Mouse (Mus musculus): ENCODE measurements around the gene Gm20388. TPM values are rescaled to one million over a fixed set of nuclear protein-coding genes. Genes with fewer than 3 reads are reported as not detected.

Gm20388 gene
- total RNA-seq, 1 experiment from 2014 or later, result 35.7 TPM

- peak; percentile 68 for ATAC-seq (replicated peaks; ENCODE audit: low read depth, poor library complexity, severe bottlenecking)
Observed at GRCm38 (mm10) chr8:120680405-120680804, 769.8 kb downstream of the Gm20388 start.

DNA sequence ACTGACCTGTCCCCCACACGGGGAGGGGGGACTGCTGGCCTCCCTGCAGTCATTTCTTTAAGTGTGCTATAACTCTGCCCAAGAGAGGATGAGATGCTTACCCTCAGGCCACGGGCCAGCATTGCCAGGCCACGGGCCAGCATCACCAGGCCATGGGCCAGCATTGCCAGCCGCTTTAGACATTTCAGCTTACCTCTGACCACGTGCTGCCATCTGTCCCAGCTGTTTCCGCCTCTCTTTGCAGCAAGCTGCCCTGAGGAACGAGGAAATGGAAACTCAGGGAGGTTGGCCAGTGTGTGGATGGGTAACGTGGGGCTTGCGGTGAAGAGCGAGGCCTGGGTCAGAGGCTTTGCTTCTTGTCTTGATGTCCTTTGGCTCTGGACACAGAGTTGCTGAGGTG, 770.5 kb downstream of the Gm20388 start:
- ATAC-seq (replicated peaks; ENCODE audit: low read depth, poor library complexity, severe bottlenecking), result no peak

- ATAC-seq (replicated peaks; ENCODE audit: low read depth, poor library complexity, severe bottlenecking), result peak; percentile 43
Observed at GRCm38 (mm10) chr8:120683602-120684001, 773.0 kb downstream of the Gm20388 start.

DNA sequence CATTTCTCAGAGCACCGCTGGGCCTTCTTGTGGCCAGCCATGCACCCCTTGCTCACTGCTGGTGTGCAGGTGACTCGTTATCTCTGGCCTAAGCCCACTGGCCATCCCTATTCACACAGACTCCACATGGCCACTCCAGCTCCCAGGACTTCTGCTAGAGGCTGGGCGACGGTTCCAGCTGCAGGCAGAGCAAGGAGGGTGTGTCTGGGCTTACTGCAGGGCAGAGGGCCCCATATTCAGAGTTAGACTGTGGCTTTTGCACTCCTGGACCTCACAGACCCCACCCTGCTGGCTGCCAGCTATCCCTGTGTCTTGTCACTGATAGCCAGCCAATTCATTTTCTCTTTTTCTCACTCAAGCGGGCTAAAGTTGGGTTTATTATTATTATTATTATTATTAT, 773.4 kb downstream of the Gm20388 start:
- no peak for ATAC-seq (replicated peaks; ENCODE audit: low read depth, poor library complexity, severe bottlenecking)

- ATAC-seq (replicated peaks; ENCODE audit: low read depth, poor library complexity, severe bottlenecking), result no peak
Observed at GRCm38 (mm10) chr8:120685097-120685496, 774.5 kb downstream of the Gm20388 start.

DNA sequence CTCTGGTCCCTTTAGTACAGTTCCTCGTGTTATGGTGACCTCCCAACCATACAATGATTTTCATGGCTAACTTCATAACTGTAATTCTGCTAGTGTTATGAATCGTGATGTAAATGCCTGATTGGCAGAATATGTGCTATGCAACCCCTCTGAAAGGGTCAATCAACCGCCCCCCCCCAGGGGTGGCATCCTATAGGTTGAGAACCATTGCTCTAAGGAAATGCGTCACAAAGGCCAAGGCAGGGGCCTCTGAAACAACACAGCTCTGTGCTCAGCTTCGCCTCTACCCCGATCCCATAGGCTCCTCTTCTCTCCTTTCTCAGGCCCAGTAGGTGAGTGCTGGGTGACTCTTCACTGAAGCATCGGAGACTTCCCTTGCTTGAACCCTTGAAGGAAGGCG, 775.0 kb downstream of the Gm20388 start:
- ATAC-seq (replicated peaks; ENCODE audit: low read depth, poor library complexity, severe bottlenecking), result no peak

DNA sequence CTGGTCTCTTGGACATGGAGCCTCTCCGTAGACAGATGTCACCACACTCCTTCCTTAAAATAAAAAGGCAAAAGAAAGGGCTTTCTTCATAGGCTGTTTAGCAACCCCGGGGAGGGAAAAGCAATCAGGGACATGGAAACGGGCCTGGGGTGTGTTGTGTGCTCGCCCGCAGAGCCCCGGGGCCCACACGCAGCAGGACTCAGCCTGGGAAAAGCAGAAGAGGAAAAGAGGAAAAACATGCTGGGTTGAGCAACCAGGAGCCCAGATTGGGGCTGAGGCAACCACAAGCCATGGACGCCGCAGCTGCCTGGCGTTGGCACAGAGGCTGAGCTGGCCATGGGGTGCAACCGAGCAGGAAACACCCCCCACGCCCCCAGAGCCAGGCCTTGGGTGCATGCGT, 775.4 kb downstream of the Gm20388 start:
- ATAC-seq (replicated peaks; ENCODE audit: low read depth, poor library complexity, severe bottlenecking), result peak; percentile 86

- no peak for ATAC-seq (replicated peaks; ENCODE audit: low read depth, poor library complexity, severe bottlenecking)
Observed at GRCm38 (mm10) chr8:120686576-120686975, 775.9 kb downstream of the Gm20388 start.

GRCm38 (mm10) chr8:120687786-120688185, 777.1 kb downstream of the Gm20388 start:
- ATAC-seq (replicated peaks; ENCODE audit: low read depth, poor library complexity, severe bottlenecking), result no peak

GRCm38 (mm10) chr8:120688511-120688910, 777.9 kb downstream of the Gm20388 start:
- ATAC-seq (replicated peaks; ENCODE audit: low read depth, poor library complexity, severe bottlenecking), result no peak

- no peak for ATAC-seq (replicated peaks; ENCODE audit: low read depth, poor library complexity, severe bottlenecking)
Observed at GRCm38 (mm10) chr8:120692934-120693333, 782.3 kb downstream of the Gm20388 start.

DNA sequence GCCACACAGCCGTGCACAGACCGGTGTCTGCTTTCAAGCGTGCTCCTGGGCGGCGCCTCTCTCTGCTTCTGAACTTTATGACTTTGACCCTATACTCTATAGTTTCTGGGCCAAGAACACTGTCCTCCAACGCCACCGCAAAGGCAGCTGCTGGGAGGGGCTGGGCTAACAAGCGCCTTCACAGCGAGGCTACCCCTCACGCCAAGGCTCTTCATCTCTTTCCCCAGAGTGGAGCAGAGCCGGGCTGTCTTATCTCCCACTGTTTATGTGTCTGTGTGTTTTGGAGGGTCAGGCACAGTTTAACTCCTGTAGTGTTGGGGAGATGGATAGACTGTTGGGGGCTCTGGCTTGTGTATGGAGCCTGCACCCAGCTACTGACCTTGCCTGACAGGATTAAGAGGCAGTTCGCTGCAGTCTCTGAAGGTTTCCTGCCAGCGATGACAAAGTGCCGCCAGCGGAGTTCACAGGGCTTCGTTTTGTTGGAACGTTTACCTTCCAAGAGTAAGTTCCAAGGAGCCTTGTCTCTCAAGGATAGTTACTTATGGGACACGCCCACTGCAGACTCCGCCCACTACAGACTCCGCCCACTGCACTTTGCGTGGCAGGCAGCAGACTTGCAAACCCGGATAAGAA, 783.3 kb downstream of the Gm20388 start:
- ATAC-seq (replicated peaks; ENCODE audit: low read depth, poor library complexity, severe bottlenecking), result peak; percentile 57

- ATAC-seq (replicated peaks; ENCODE audit: low read depth, poor library complexity, severe bottlenecking), result peak; percentile 6; the same call in 1 of the 2 replicates
Observed at GRCm38 (mm10) chr8:120696401-120697153, 785.9 kb downstream of the Gm20388 start.

DNA sequence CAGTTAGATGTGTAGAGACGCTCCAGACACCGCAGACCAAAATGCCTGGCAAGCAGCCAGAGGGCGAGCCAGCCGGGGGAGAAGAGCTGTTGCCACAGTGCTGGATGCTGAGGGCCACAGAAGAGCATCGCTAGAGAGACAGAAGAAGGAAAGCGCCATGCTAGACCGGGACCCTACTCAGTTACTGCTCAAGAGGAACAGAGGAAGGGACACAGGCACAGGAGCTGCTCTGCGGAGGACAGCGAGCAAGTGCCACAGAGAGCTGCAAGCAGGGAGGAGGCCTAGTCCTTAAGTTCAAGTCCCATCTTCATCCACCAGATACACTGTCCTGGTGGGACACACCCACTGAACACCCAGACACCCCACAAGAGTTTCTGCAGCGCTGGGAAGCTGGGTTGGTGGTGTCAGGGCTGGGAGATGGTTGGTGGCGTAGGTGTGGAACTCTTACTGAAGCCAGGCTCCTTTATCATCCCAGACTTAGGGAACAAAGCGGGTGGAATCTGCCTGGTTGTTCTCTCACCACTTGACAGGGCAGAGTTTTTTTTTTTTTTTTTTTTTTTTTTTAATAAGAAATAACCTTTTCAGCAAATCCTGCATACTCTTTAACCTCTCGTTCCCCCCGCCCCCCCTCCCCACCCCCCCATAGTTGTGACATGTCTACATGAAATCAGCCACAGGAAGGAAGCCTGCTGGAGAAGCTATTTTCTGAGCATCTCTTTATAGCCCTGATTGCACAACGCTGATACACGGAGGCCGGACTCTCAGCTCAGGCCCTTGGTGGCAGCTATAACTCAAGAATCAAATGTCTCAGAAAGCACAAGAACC, 786.7 kb downstream of the Gm20388 start:
- peak; percentile 64 for ATAC-seq (replicated peaks; ENCODE audit: low read depth, poor library complexity, severe bottlenecking)

DNA sequence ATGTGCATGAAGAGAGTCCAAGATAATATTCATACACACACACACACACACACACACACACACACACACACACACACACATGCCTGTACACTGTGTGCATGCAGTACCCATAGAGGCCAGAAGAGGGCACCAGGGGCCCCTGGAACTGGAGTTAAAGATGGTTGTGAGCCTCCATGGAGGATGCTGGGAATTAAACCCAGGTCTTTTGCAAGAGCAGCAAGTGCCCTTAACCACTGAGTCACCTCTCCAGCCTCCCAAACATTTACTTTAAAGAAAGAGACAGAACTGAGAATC, 787.3 kb downstream of the Gm20388 start:
- ATAC-seq (replicated peaks; ENCODE audit: low read depth, poor library complexity, severe bottlenecking), result no peak

GRCm38 (mm10) chr8:120698426-120698825, 787.8 kb downstream of the Gm20388 start:
- no peak for ATAC-seq (replicated peaks; ENCODE audit: low read depth, poor library complexity, severe bottlenecking)

GRCm38 (mm10) chr8:120699079-120699478, 788.4 kb downstream of the Gm20388 start:
- no peak for ATAC-seq (replicated peaks; ENCODE audit: low read depth, poor library complexity, severe bottlenecking)

GRCm38 (mm10) chr8:120699565-120699964, 788.9 kb downstream of the Gm20388 start:
- ATAC-seq (replicated peaks; ENCODE audit: low read depth, poor library complexity, severe bottlenecking), result no peak

GRCm38 (mm10) chr8:120700053-120700452, 789.4 kb downstream of the Gm20388 start:
- no peak for ATAC-seq (replicated peaks; ENCODE audit: low read depth, poor library complexity, severe bottlenecking)

- peak; percentile 74 for ATAC-seq (replicated peaks; ENCODE audit: low read depth, poor library complexity, severe bottlenecking)
Observed at GRCm38 (mm10) chr8:120701758-120702465, 791.3 kb downstream of the Gm20388 start.

Measured in common myeloid progenitor, adult 5-6 weeks (primary cell).